Mouse (Mus musculus): ENCODE data around the gene Creb5. TPM values are rescaled to one million over a fixed set of nuclear protein-coding genes. Genes with fewer than 3 reads are reported as not detected.

Gene Creb5
- polyA plus RNA-seq, 1 experiment = 6.1 TPM

DNA sequence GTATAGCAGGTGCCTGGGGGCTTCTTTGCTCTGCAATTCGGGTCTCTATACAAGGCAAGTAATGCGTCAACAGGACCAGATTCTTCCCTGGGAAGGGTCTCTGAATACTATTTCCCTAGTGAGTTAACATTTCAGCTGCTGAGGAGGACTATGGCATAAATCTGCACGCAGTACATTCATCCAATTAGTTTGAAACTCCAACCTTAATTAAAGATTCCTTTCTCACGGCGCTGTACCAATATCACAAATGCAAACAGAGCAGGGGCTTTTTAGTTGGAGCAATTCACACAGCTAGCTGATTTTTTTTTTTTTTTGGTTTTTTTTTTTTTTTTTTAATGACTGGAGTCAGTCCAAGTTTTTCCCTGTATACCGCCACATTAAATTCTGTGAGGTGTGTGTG is 357.0 kb downstream of the Creb5 start:
- Histone ChIP-seq H3K4me1 (ENCODE audit: control insufficient read depth, insufficient read depth, low read length) (no peaks in the 10 kb centered on the region), H3K27ac (ENCODE audit: insufficient read depth, low read length) (no peak overlapping the region), H3K27me3 (ENCODE audit: control insufficient read depth, insufficient read depth, low read length, poor library complexity, severe bottlenecking) (no peaks in the 10 kb centered on the region; the same call in 1 of the 2 replicates), H3K4me3 (ENCODE audit: low read depth, low read length) (no peak overlapping the region), H3K9ac (ENCODE audit: low read depth, poor library complexity, severe bottlenecking) (no peak overlapping the region), H3K36me3 (ENCODE audit: control insufficient read depth, insufficient read depth, low read length, poor library complexity, severe bottlenecking) (no peaks in the 10 kb centered on the region), H3K9me3 (replicated peaks; ENCODE audit: control insufficient read depth, insufficient read depth, low read length, poor library complexity, severe bottlenecking) (peaks cover 4% of the 10 kb centered on the region; the same call in 1 of the 2 replicates)
- TF ChIP-seq POLR2A (IDR thresholded peaks at IDR 0.05; ENCODE audit: insufficient read depth, low read length) (no peak), EP300 (IDR thresholded peaks at IDR 0.05; ENCODE audit: insufficient read depth, low read depth, low read length) (no peak), CTCF (IDR thresholded peaks at IDR 0.05; ENCODE audit: low read depth, low read length) (no peak)

DNA sequence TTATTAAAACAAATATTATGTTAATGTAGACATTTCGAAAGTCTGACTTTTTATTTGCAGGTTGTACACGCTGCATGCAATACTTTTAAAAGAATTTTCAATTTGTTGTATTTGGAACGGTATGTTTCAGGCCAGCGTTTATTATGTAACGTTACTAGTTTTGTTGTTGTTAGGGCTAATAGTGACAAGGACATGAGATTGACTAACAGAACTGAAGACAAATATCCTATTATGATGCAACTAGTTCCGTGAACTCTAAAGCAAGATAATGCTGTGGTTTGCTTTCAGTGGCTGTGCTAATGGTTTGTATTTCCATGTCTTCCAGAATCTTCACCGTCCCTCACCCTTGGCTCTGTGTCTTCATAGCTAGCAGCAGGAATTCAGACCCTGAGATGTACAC is 357.9 kb downstream of the Creb5 start:
- TF ChIP-seq EP300 (IDR thresholded peaks at IDR 0.05; ENCODE audit: insufficient read depth, low read depth, low read length) = no peak
- TF ChIP-seq CTCF (IDR thresholded peaks at IDR 0.05; ENCODE audit: low read depth, low read length) = no peak
- no peak for TF ChIP-seq POLR2A (IDR thresholded peaks at IDR 0.05; ENCODE audit: insufficient read depth, low read length)
- H3K27me3 ChIP-seq (ENCODE audit: control insufficient read depth, insufficient read depth, low read length, poor library complexity, severe bottlenecking) = no peaks in the 10 kb centered on the region; the same call in 1 of the 2 replicates
- no peak overlapping the region for H3K4me3 ChIP-seq (ENCODE audit: low read depth, low read length)
- H3K9me3 ChIP-seq (replicated peaks; ENCODE audit: control insufficient read depth, insufficient read depth, low read length, poor library complexity, severe bottlenecking) = peaks cover 4% of the 10 kb centered on the region; the same call in 1 of the 2 replicates
- no peaks in the 10 kb centered on the region for H3K4me1 ChIP-seq (ENCODE audit: control insufficient read depth, insufficient read depth, low read length)
- no peak overlapping the region for H3K9ac ChIP-seq (ENCODE audit: low read depth, poor library complexity, severe bottlenecking)
- H3K36me3 ChIP-seq (ENCODE audit: control insufficient read depth, insufficient read depth, low read length, poor library complexity, severe bottlenecking) = no peaks in the 10 kb centered on the region
- no peak overlapping the region for H3K27ac ChIP-seq (ENCODE audit: insufficient read depth, low read length)

DNA sequence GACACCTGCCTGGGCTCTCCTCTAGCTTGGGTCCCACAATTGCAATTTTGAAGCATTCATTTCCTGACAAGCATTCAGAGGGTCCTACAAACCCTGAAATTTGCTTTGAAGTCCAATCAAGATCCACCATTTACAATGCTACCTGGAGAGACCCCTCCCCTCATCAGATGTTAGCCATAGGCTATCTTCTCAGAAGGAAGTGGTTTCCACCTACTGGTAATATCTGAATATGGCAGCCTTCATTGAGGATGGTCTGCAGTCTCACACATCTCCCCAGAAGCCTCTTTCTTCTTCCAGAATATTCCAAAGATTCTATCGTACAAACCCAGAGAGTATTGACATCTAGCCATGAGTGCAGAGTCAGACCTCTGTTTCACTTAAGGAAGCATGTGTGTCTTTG is 362.7 kb downstream of the Creb5 start:
- no peak overlapping the region for H3K4me3 ChIP-seq (ENCODE audit: low read depth, low read length)
- TF ChIP-seq EP300 (IDR thresholded peaks at IDR 0.05; ENCODE audit: insufficient read depth, low read depth, low read length) = no peak
- no peak for TF ChIP-seq CTCF (IDR thresholded peaks at IDR 0.05; ENCODE audit: low read depth, low read length)
- no peak for TF ChIP-seq POLR2A (IDR thresholded peaks at IDR 0.05; ENCODE audit: insufficient read depth, low read length)

DNA sequence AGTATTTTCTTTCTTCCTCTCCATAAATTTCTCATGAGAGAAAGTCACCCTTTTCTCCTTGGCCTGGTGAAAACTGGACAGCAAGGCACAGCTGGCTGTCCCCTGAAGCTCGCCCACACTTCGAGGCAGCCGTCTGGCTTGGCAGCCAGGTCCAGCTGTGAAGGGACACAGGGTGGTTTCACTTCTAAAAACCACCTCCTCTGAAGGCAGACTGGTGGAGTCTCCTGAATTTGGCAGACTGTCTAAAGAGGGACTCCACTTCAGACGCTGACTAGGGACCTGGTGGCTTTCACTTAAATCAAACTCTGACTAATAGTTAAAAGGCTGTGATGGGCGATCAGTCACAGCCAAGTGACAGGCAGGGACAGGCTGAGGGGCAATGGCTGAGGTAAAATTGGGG is 365.6 kb downstream of the Creb5 start:
- H3K36me3 ChIP-seq (ENCODE audit: control insufficient read depth, insufficient read depth, low read length, poor library complexity, severe bottlenecking) = no peaks in the 10 kb centered on the region
- H3K27ac ChIP-seq (ENCODE audit: insufficient read depth, low read length) = no peak overlapping the region
- TF ChIP-seq POLR2A (IDR thresholded peaks at IDR 0.05; ENCODE audit: insufficient read depth, low read length) = no peak
- no peak for TF ChIP-seq EP300 (IDR thresholded peaks at IDR 0.05; ENCODE audit: insufficient read depth, low read depth, low read length)
- TF ChIP-seq CTCF (IDR thresholded peaks at IDR 0.05; ENCODE audit: low read depth, low read length) = no peak
- no peak overlapping the region for H3K9ac ChIP-seq (ENCODE audit: low read depth, poor library complexity, severe bottlenecking)
- H3K9me3 ChIP-seq (replicated peaks; ENCODE audit: control insufficient read depth, insufficient read depth, low read length, poor library complexity, severe bottlenecking) = no peaks in the 10 kb centered on the region
- no peak overlapping the region for H3K4me3 ChIP-seq (ENCODE audit: low read depth, low read length)
- no peaks in the 10 kb centered on the region for H3K27me3 ChIP-seq (ENCODE audit: control insufficient read depth, insufficient read depth, low read length, poor library complexity, severe bottlenecking)
- H3K4me1 ChIP-seq (ENCODE audit: control insufficient read depth, insufficient read depth, low read length) = no peaks in the 10 kb centered on the region

More for the DNA sequence above, 362.7 kb downstream of the Creb5 start:
- no peaks in the 10 kb centered on the region for H3K36me3 ChIP-seq (ENCODE audit: control insufficient read depth, insufficient read depth, low read length, poor library complexity, severe bottlenecking)
- H3K27ac ChIP-seq (ENCODE audit: insufficient read depth, low read length) = no peak overlapping the region
- H3K9ac ChIP-seq (ENCODE audit: low read depth, poor library complexity, severe bottlenecking) = no peak overlapping the region
- no peaks in the 10 kb centered on the region for H3K9me3 ChIP-seq (replicated peaks; ENCODE audit: control insufficient read depth, insufficient read depth, low read length, poor library complexity, severe bottlenecking)
- no peaks in the 10 kb centered on the region for H3K27me3 ChIP-seq (ENCODE audit: control insufficient read depth, insufficient read depth, low read length, poor library complexity, severe bottlenecking)
- H3K4me1 ChIP-seq (ENCODE audit: control insufficient read depth, insufficient read depth, low read length) = no peaks in the 10 kb centered on the region

DNA sequence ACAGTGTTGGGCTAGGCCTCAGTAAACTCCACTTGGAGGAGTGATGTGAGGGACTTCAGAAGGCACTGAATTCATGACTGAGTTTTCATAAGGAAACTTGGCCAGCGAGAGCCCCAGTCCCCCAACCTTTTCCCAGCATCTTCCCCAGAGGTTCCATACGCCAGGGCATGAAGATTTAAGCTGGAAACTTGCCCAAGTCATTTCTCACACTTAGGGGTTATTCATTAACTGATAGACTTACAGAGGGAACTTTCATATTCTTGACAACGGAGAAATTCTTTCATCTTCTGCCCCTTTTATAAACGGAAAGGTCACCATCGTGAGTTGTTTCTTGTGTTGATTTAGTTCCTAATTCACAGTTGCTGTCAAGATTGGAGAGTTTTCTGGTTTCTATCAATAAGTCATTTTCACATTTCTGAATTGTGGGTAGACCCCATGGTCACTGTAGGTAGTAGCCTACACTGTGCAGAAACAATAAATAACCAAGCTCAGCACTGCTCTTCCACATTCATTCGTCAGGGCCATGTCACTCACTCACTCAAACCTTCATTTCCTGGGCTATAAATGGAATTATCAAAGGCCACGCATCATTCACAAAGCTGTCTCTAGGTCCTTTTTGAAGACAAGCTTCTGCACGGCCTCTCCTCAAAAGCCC is 366.8 kb downstream of the Creb5 start:
- H3K9me3 ChIP-seq (replicated peaks; ENCODE audit: control insufficient read depth, insufficient read depth, low read length, poor library complexity, severe bottlenecking) = no peaks in the 10 kb centered on the region
- no peak overlapping the region for H3K9ac ChIP-seq (ENCODE audit: low read depth, poor library complexity, severe bottlenecking)
- no peak overlapping the region for H3K27ac ChIP-seq (ENCODE audit: insufficient read depth, low read length)
- no peaks in the 10 kb centered on the region for H3K36me3 ChIP-seq (ENCODE audit: control insufficient read depth, insufficient read depth, low read length, poor library complexity, severe bottlenecking)
- no peaks in the 10 kb centered on the region for H3K27me3 ChIP-seq (ENCODE audit: control insufficient read depth, insufficient read depth, low read length, poor library complexity, severe bottlenecking)
- no peaks in the 10 kb centered on the region for H3K4me1 ChIP-seq (ENCODE audit: control insufficient read depth, insufficient read depth, low read length)
- TF ChIP-seq CTCF (IDR thresholded peaks at IDR 0.05; ENCODE audit: low read depth, low read length) (no peak), POLR2A (IDR thresholded peaks at IDR 0.05; ENCODE audit: insufficient read depth, low read length) (no peak), EP300 (IDR thresholded peaks at IDR 0.05; ENCODE audit: insufficient read depth, low read depth, low read length) (no peak)
- no peak overlapping the region for H3K4me3 ChIP-seq (ENCODE audit: low read depth, low read length)

DNA sequence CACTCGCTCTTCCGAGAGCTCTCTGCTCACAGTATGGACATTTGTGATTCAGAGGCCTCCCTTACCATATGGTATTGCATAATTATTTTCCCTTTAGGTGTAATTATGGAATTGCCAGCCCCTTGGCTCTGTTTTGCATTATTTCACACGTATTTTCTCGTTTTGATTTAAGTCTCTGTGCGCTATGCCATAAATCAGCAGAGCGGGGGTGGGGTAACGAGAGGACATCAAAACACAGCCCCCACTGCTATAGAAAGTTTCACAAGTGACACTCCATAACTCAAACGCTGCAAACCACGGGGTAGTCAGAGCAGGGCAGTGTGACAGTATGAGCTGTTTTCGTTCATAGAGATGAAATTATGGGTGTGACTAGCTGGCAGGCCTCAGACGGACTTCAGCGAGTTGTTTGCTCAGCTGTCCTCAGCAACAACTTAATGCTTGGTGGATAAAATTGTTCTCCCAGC is 367.3 kb downstream of the Creb5 start:
- no peak overlapping the region for H3K27ac ChIP-seq (ENCODE audit: insufficient read depth, low read length)
- H3K4me3 ChIP-seq (ENCODE audit: low read depth, low read length) = no peak overlapping the region
- TF ChIP-seq POLR2A (IDR thresholded peaks at IDR 0.05; ENCODE audit: insufficient read depth, low read length) (no peak), EP300 (IDR thresholded peaks at IDR 0.05; ENCODE audit: insufficient read depth, low read depth, low read length) (no peak), CTCF (IDR thresholded peaks at IDR 0.05; ENCODE audit: low read depth, low read length) (no peak)
- no peak overlapping the region for H3K9ac ChIP-seq (ENCODE audit: low read depth, poor library complexity, severe bottlenecking)
- H3K36me3 ChIP-seq (ENCODE audit: control insufficient read depth, insufficient read depth, low read length, poor library complexity, severe bottlenecking) = no peaks in the 10 kb centered on the region
- H3K4me1 ChIP-seq (ENCODE audit: control insufficient read depth, insufficient read depth, low read length) = no peaks in the 10 kb centered on the region
- no peaks in the 10 kb centered on the region for H3K9me3 ChIP-seq (replicated peaks; ENCODE audit: control insufficient read depth, insufficient read depth, low read length, poor library complexity, severe bottlenecking)
- H3K27me3 ChIP-seq (ENCODE audit: control insufficient read depth, insufficient read depth, low read length, poor library complexity, severe bottlenecking) = no peaks in the 10 kb centered on the region

Measured in ES-Bruce4 (cell line).